Mouse (Mus musculus): ENCODE measurements around the gene Rfc4. TPM values are rescaled to one million over a fixed set of nuclear protein-coding genes. Genes with fewer than 3 reads are reported as not detected.

Rfc4 gene
- 8.2 and 9.4 TPM in 2 replicates for polyA plus RNA-seq (2012; rRNA removed)

DNA sequence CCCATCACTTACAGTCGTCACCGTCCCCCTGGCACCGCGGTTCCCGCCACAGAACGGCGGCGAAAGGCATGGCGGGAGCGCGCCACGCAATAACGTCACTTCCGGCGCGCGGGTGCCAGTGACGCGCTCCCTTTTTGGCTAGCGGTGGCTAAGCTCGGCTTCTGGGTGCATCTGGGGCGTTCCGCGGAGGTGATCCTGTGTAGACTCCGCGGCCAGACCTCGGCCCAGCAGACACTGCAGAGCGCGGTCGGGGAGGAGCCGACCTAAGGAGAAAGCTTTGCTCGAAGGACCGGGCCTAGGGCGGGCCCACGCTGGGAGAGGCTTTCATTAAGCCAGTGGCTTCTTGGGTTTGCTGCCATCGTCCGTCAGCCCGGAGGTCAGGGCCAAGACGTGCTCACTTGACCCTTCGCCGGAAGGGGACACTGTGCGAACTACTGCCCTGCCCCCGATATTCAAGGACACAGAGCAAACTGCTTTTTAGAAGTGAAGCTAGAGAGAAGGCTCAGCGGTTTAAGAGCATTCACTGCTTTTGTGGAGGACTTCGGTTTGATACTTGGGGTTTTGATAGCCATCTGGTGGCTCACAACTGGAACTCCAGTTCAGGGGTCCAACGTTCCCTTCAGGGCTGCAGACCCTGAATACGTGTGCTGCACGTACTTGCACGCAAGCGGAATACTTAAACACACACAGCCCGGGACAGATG is at the start of gene Rfc4:
Gene Rfc4 (minus strand): TSS at position 65 of the 703 bp plus-strand sequence.

DNA sequence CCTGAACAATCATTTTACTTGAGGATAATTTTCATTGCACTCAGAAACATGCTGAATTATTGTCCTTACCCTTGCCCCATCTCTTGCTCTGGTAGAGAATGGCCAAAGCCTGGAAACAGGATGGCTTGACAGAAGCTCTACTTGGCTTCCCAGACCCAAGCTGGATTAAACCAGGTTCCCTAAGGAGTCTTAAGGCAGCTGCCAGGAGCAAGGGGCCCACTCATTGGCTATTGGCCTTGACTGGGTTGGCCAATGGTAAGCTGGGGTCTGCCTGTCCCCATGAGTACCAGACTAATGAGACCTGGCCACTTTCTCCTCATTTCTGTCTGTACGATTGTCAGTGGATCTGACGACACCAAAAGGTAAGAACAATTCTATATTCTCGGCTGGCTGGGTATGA is 18.7 kb upstream of the Rfc4 start, which contains the start of gene Adipoq:
Gene Adipoq (plus strand): TSS at position 257 of the 400 bp plus-strand sequence.

DNA sequence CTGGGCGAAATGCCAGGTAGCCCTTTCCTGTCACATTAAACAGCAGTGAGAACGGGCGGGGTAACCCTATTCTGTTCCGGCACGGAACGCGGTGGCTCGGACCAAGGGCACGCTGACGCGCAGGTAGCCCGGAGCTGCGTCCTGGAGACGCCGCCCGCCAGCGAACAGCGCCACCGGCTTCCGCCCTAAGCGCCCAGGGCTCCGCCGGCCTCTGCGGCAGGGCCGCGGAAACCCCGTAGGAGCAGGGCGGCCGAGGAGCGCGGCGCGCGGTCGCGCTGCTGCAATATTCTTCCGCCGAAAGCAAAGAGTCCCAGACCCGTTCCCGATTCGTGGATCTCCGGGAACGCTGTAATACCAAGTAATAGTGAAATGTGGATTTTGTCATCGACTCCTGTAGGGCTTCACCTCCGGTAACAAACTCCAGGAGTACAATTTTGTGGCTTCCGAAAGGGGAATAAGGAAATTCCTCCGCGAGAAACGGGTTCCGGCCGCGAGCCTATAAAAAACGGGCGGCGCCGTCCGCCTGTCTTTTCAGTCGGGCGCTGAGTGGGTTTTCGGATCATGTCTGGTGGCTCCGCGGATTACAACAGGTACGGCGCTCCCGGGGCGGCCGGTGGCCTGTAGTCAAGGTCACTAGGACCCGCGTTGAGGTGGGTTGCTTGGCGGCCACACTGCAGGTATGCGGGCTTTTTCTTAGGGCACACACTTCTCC is 20.1 kb downstream of the Rfc4 start, which contains the start of gene Eif4a2:
Gene Eif4a2 (plus strand): TSS at position 214 of the 712 bp plus-strand sequence.

Other genes starting within 250 kb of the Rfc4 start
- gene Ahsg, start 236.5 kb downstream of the Rfc4 start, polyA plus RNA-seq (2012; rRNA removed) = 0.07 and 0.19 TPM in 2 replicates
- 0.04 and 0.08 TPM in 2 replicates for gene Fetub, start 209.4 kb downstream of the Rfc4 start, polyA plus RNA-seq (2012; rRNA removed)
- 0.05 and 0.08 TPM in 2 replicates for gene Hrg, start 176.7 kb downstream of the Rfc4 start, polyA plus RNA-seq (2012; rRNA removed)
- gene Kng2, start 98.3 kb downstream of the Rfc4 start, polyA plus RNA-seq (2012; rRNA removed) = 0.04 and 0.08 TPM in 2 replicates
- 0.04 and 0.08 TPM in 2 replicates for gene Kng1, start 69.9 kb downstream of the Rfc4 start, polyA plus RNA-seq (2012; rRNA removed)
- 693 and 738 TPM in 2 replicates for gene Eif4a2, start 20.3 kb downstream of the Rfc4 start, polyA plus RNA-seq (2012; rRNA removed)
- 0.06 and 0.18 TPM in 2 replicates for gene Adipoq, start 18.8 kb upstream of the Rfc4 start, polyA plus RNA-seq (2012; rRNA removed)
- gene St6gal1, start 97.0 kb upstream of the Rfc4 start, polyA plus RNA-seq (2012; rRNA removed) = 26.4 and 31.1 TPM in 2 replicates

All from central nervous system, embryonic 14 days (tissue).